22 mouse cellular contexts compared by ENCODE assay signal in the genomic region with DNA sequence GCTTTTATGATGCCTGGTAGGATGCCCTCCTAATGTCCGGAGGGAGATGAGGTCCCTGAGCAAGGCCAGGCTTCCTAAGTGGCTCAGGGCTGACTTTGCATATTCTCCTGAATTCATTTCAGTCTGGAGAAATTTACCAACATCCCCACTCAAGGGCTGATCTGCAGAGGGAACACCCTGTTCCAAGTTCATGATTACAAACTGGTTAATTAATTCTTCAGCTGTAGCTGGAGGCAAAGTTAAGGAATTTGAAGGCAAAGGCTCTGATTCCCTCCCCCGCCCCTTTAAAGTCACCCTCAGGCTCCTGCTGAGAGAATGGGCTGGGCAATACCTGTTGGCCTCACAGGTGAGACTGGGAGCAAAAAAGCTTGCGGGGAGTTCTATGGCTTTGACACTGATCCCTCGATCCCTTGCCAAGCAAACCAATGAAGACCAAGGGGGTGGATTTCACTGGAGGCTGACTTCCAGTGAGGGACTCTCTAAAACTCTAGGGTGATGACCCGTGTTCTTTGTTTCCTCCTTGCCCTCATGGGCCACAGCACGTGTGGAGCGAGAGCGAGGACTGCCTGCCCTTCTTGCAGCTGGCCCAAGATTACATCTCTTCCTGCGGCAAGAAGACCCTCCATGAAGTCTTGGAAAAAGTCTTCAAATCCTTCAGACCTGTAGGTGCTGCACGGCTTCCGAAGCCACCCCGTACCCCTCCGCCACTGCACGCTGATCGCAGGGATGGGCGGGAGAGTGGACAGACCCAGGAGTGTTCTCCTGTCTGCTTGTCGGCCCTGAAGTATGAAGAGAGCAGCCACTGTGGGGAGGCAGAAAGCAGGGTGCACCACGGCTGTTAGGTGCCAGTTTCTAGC. TPM values are rescaled to one million over a fixed set of nuclear protein-coding genes. Genes with fewer than 3 reads are reported as not detected.
A peak's percentile ranks its signal among the peaks of the same experiment; 100 is the strongest.
DNase-seq lines count a peak whose midpoint lies in the region; ATAC-seq and TF ChIP-seq lines count a peak whose summit lies in the region.
"Had no signal": no experiment of that assay in that cellular context is flagged by ENCODE, and none has a peak within 500 bp of the region (broad histone marks: within the 10 kb centered on the region; RNA-seq: fewer than 3 reads in every experiment).

No protein-coding gene starts in this region.

- H3K36me3 ChIP-seq in lung, postnatal 0 days (ENCODE audit: insufficient read depth, low read length), result no peaks in the 10 kb centered on the region
- no peaks in the 10 kb centered on the region for H3K36me3 ChIP-seq in kidney, embryonic 16.5 days (ENCODE audit: insufficient read depth, low read length)
- H3K36me3 ChIP-seq: embryonic facial prominence, embryonic 15.5 days; heart, embryonic 15.5 days; hindbrain, embryonic 10.5 days had no signal

- WGBS in lung, postnatal 0 days, result 76% methylated on average over 18 of the region's 18 CpGs
- 75% methylated on average over 18 of the region's 18 CpGs for WGBS in kidney, embryonic 16.5 days

- no peaks in the 10 kb centered on the region for H3K27me3 ChIP-seq in lung, postnatal 0 days (replicated peaks; ENCODE audit: insufficient read depth, low read length)
- H3K27me3 ChIP-seq in kidney, embryonic 16.5 days (ENCODE audit: insufficient read depth, low read length), result 0 out of 2 replicates have a peak, but pooled peaks cover 2% of the 10 kb centered on the region
- H3K27me3 ChIP-seq: forebrain, embryonic 15.5 days; Patski had no signal

- H3K9me3 ChIP-seq in lung, postnatal 0 days (ENCODE audit: low read length), result no peaks in the 10 kb centered on the region
- H3K9me3 ChIP-seq in kidney, embryonic 16.5 days (ENCODE audit: low read length), result no peaks in the 10 kb centered on the region
- H3K9me3 ChIP-seq: embryonic facial prominence, embryonic 15.5 days; forebrain, embryonic 15.5 days; heart, embryonic 15.5 days; hindbrain, embryonic 10.5 days had no signal

- H3K4me1 ChIP-seq in lung, postnatal 0 days (ENCODE audit: insufficient read depth, low read depth, low read length), result no peaks in the 10 kb centered on the region
- peaks cover 5% of the 10 kb centered on the region; the same call in 1 of the 2 replicates for H3K4me1 ChIP-seq in kidney, embryonic 16.5 days (ENCODE audit: insufficient read depth, low read length)
- H3K4me1 ChIP-seq: embryonic facial prominence, embryonic 15.5 days; hindbrain, embryonic 10.5 days had no signal

- ATAC-seq in lung, postnatal 0 days, result no peak
- ATAC-seq in kidney, embryonic 16.5 days (ENCODE audit: low FRiP score, low TSS enrichment), result peak; percentile 25; the same call in 1 of the 2 replicates
- no peak for ATAC-seq in erythroblast, adult 5-6 weeks (replicated peaks; ENCODE audit: low FRiP score, poor library complexity, severe bottlenecking)
- ATAC-seq: activated CD4-positive, CD25-positive, alpha-beta regulatory T cell, adult 4 months; forebrain, embryonic 15.5 days; Patski had no signal

- no peak overlapping the region for H3K27ac ChIP-seq in lung, postnatal 0 days (ENCODE audit: low read length)
- H3K27ac ChIP-seq in kidney, embryonic 16.5 days (ENCODE audit: low read length), result no peak overlapping the region
- H3K27ac ChIP-seq: embryonic facial prominence, embryonic 15.5 days; forebrain, embryonic 15.5 days; heart, adult 2 months; heart, embryonic 15.5 days; hindbrain, embryonic 10.5 days; hindbrain, embryonic 14.5 days had no signal

- H3K4me3 ChIP-seq in lung, postnatal 0 days (ENCODE audit: low read depth, low read length), result no peak overlapping the region
- H3K4me3 ChIP-seq in kidney, embryonic 16.5 days (ENCODE audit: low read length), result no peak overlapping the region
- H3K4me3 ChIP-seq: embryonic facial prominence, embryonic 15.5 days; forebrain, embryonic 15.5 days; heart, adult 2 months; heart, embryonic 15.5 days; hindbrain, embryonic 10.5 days had no signal

- TF ChIP-seq CTCF in lung, postnatal 0 days (IDR thresholded peaks at IDR 0.05), result no peak

- H3K9ac ChIP-seq in lung, postnatal 0 days (replicated peaks; ENCODE audit: low read depth), result no peak overlapping the region
- H3K9ac ChIP-seq in kidney, embryonic 16.5 days (replicated peaks; ENCODE audit: low read length), result no peak overlapping the region
- H3K9ac ChIP-seq: embryonic facial prominence, embryonic 15.5 days; forebrain, embryonic 15.5 days; heart, embryonic 15.5 days; hindbrain, embryonic 14.5 days had no signal

- H3K4me2 ChIP-seq in lung, postnatal 0 days (replicated peaks; ENCODE audit: low read depth, low read length), result no peak overlapping the region
- H3K4me2 ChIP-seq in kidney, embryonic 16.5 days (replicated peaks; ENCODE audit: low read depth, low read length), result no peak overlapping the region
- H3K4me2 ChIP-seq: embryonic facial prominence, embryonic 15.5 days; forebrain, embryonic 15.5 days; heart, embryonic 11.5 days; heart, embryonic 15.5 days; hindbrain, embryonic 14.5 days had no signal

- DNase-seq in kidney, adult 11 months, result peak; percentile 71
- no peak for DNase-seq in kidney, postnatal 4 days
- DNase-seq in lung, postnatal 0 days (ENCODE audit: low spot score), result peak; percentile 17
- no peak for DNase-seq in lung, postnatal 4 days
- DNase-seq in kidney, postnatal 36 days, result peak; percentile 50 to 85
- DNase-seq: adrenal gland, postnatal 14 days; cerebellum, adult 18-20 months; cerebellum, postnatal 10 days; embryo, embryonic 11 days; gastrocnemius, postnatal 10 days; heart, postnatal 14 days had no signal

- TF ChIP-seq EP300 in lung, postnatal 0 days (IDR thresholded peaks at IDR 0.05), result no peak

RNA-seq across cellular contexts. Expression of gene Mturn, which starts 7.3 kb away (rescaled TPM):
- polyA plus RNA-seq in lung, postnatal 0 days (2015; fragmentation: Nextera tagmentation; extraction: Ambion mirVana), result 6.1 and 8.8 TPM in 2 replicates
- 8.3 and 8.7 TPM in 2 replicates for polyA plus RNA-seq in kidney, embryonic 16.5 days (2015; fragmentation: Nextera tagmentation; extraction: Ambion mirVana)
- 4.6 and 9.4 TPM in 2 replicates for total RNA-seq in erythroblast, adult 5-6 weeks (2015; ENCODE audit: low replicate concordance)
- 13.1 and 14.2 TPM in 2 replicates for total RNA-seq in erythroblast, adult 5-6 weeks (2017; ENCODE audit: low replicate concordance)

Comparison
In these comparisons a context has a peak if more than half of its experiments do, and no peak if none do; other contexts are left out.
1. DNase-seq: peak in kidney, adult 11 months (single experiment), lung, postnatal 0 days (single experiment) and kidney, postnatal 36 days (2 of 2); none in kidney, postnatal 4 days (0 of 2) and lung, postnatal 4 days (0 of 2).